Mouse (Mus musculus): Measurements from ENCODE around the gene Hscb. TPM values are rescaled to one million over a fixed set of nuclear protein-coding genes. Genes with fewer than 3 reads are reported as not detected.
A peak's percentile ranks its signal among the peaks of the same experiment; 100 is the strongest.
"Not testable (repeated sequence)": the region's sequence is repeated elsewhere in the genome, so short reads cannot be mapped to it uniquely, and the experiment has no call there.

Hscb gene
- polyA plus RNA-seq, 1 experiment from 2014 or later = 28.2 TPM

DNA sequence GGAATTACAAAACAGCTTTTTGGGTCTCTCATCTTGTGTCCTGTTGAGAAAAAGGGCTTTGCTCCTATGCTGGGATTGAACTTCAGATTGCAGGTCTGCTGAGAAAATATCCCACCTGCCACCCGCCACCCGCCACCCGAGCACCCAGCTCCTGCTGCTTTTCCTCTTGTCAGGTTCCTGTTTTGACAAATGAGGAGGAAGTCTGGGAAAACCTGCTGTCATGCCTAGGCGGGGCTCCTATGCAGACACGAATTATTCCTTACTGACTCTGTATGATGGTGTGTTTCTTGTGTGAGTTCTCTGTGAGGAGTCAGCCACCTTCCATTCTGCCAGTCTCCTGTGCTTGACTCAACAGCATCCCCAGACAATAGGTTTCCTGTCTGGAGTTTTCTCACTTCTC, 20.9 kb upstream of the Hscb start:
- H3K36me3 ChIP-seq = 0 out of 2 replicates have a peak, but pooled peaks cover 12% of the 10 kb centered on the region
- no peak overlapping the region for H3K4me2 ChIP-seq
- H3K27ac ChIP-seq = no peak overlapping the region
- 83% methylated on average over 5 of the region's 5 CpGs for WGBS
- no peak overlapping the region for H3K4me3 ChIP-seq (replicated peaks)
- no peaks in the 10 kb centered on the region for H3K9me3 ChIP-seq
- H3K9ac ChIP-seq = no peak overlapping the region
- no peaks in the 10 kb centered on the region for H3K27me3 ChIP-seq (replicated peaks)
- 0 out of 2 replicates have a peak, but pooled peaks cover 5% of the 10 kb centered on the region for H3K4me1 ChIP-seq
- no peak for ATAC-seq (ENCODE audit: insufficient read depth, low FRiP score, low read depth)

- 0 out of 2 replicates have a peak, but pooled peaks cover 5% of the 10 kb centered on the region for H3K4me1 ChIP-seq
- no peaks in the 10 kb centered on the region for H3K9me3 ChIP-seq
- peak overlapping the region; percentile 87 for H3K27ac ChIP-seq
- peak overlapping the region; percentile 22; the same call in 1 of the 2 replicates for H3K4me3 ChIP-seq (replicated peaks)
- H3K27me3 ChIP-seq (replicated peaks) = no peaks in the 10 kb centered on the region
- ATAC-seq (ENCODE audit: insufficient read depth, low FRiP score, low read depth) = peak; percentile 58; the same call in 1 of the 2 replicates
- WGBS = 18% methylated on average over 13 of the region's 13 CpGs
- peak overlapping the region; percentile 39 for H3K4me2 ChIP-seq
- 0 out of 2 replicates have a peak, but pooled peaks cover 12% of the 10 kb centered on the region for H3K36me3 ChIP-seq
- no peak overlapping the region for H3K9ac ChIP-seq
Observed at GRCm38 (mm10) chr5:110859013-110859650, 19.6 kb upstream of the Hscb start.

- no peaks in the 10 kb centered on the region for H3K27me3 ChIP-seq (replicated peaks)
- 53% methylated on average over 5 of the region's 5 CpGs for WGBS
- 0 out of 2 replicates have a peak, but pooled peaks cover 5% of the 10 kb centered on the region for H3K4me1 ChIP-seq
- peaks cover 12% of the 10 kb centered on the region; the same call in 1 of the 2 replicates for H3K36me3 ChIP-seq
- H3K4me3 ChIP-seq (replicated peaks) = no peak overlapping the region
- H3K27ac ChIP-seq = no peak overlapping the region
- no peaks in the 10 kb centered on the region for H3K9me3 ChIP-seq
- no peak overlapping the region for H3K9ac ChIP-seq
- no peak for ATAC-seq (ENCODE audit: insufficient read depth, low FRiP score, low read depth)
- H3K4me2 ChIP-seq = no peak overlapping the region
Observed at GRCm38 (mm10) chr5:110857091-110857490, 17.5 kb upstream of the Hscb start.

DNA sequence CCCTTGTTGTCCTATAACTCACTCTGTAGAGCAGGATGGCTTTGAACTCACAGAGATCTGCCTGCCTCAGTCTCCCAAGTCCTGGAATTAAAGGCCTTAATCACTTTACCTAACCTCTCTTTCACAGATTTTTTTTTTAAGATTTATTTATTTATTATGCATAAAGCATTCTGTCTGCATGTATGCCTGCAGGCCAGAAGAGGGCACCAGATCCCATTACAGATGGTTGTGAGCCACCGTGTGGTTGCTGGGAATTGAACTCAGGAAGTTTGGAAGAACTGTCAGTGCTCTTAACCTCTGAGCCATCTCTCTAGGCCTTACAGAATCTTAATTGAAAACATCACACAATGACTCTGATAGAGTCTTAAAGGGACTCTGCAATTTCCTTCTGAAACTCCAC, 13.4 kb upstream of the Hscb start:
- Histone ChIP-seq H3K9me3 (no peaks in the 10 kb centered on the region), H3K9ac (no peak overlapping the region), H3K36me3 (peaks cover 6% of the 10 kb centered on the region), H3K27ac (no peak overlapping the region), H3K4me2 (no peak overlapping the region), H3K27me3 (replicated peaks) (no peaks in the 10 kb centered on the region), H3K4me1 (no peaks in the 10 kb centered on the region), H3K4me3 (replicated peaks) (no peak overlapping the region)
- no peak for ATAC-seq (ENCODE audit: insufficient read depth, low FRiP score, low read depth)
- WGBS = 79% methylated on average over 1 of the region's 1 CpGs

DNA sequence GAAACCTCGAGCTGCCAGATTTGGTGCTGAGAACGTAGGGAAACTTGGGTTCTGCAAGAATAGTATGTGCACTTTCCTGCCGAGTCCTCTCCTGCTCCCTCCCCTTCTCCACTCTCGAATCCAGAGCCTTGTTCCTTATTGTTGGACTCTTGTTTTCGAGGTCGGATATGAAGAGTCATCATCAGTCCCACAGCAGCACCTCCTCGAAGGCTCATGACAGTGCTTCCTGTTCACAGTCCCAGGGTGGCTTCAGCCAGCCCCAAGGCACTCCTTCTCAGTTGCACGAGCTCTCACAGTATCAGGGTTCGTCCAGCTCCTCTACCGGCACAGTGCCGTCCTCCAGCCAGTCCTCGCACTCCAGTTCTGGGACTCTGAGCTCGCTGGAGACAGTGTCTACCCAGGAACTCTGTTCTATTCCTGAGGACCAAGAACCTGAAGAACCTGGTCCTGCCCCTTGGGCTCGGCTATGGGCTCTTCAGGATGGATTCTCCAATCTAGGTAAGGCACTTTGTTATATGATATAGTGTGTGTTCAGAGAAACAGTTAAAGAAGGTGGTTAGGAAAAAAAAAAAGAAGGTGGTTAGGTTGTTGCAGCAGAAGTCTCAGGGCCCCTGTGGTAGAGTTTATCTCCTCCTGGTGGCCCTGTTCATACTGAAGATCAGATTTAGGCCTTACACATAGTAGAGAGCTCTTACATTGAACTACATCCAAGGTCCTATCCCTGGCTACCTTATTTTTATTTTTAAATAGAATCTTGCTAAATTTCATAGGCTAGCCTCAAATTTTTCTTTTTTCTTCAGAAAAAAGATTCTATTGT, 1.7 kb upstream of the Hscb start:
- Histone ChIP-seq H3K27ac (no peak overlapping the region), H3K4me3 (replicated peaks) (peak overlapping the region; percentile 89; the same call in 1 of the 2 replicates), H3K27me3 (replicated peaks) (no peaks in the 10 kb centered on the region), H3K4me2 (0 out of 2 replicates have a peak overlapping the region, but pooled peaks have one; percentile 73), H3K9ac (no peak overlapping the region), H3K9me3 (no peaks in the 10 kb centered on the region), H3K4me1 (peaks cover 13% of the 10 kb centered on the region), H3K36me3 (peaks cover 19% of the 10 kb centered on the region)
- WGBS = 84% methylated on average over 14 of the region's 14 CpGs
- no peak for ATAC-seq (ENCODE audit: insufficient read depth, low FRiP score, low read depth)

- Histone ChIP-seq H3K36me3 (peaks cover 12% of the 10 kb centered on the region; the same call in 1 of the 2 replicates), H3K27ac (peak overlapping the region; percentile 90), H3K9ac (peak overlapping the region; percentile 45), H3K9me3 (no peaks in the 10 kb centered on the region), H3K4me2 (peak overlapping the region; percentile 73), H3K4me3 (replicated peaks) (peak overlapping the region; percentile 89), H3K4me1 (peaks cover 14% of the 10 kb centered on the region), H3K27me3 (replicated peaks) (no peaks in the 10 kb centered on the region)
- 7% methylated on average over 4 of the region's 4 CpGs for WGBS
- no peak for ATAC-seq (ENCODE audit: insufficient read depth, low FRiP score, low read depth)
Observed at GRCm38 (mm10) chr5:110840465-110840864, 888 bp upstream of the Hscb start.

DNA sequence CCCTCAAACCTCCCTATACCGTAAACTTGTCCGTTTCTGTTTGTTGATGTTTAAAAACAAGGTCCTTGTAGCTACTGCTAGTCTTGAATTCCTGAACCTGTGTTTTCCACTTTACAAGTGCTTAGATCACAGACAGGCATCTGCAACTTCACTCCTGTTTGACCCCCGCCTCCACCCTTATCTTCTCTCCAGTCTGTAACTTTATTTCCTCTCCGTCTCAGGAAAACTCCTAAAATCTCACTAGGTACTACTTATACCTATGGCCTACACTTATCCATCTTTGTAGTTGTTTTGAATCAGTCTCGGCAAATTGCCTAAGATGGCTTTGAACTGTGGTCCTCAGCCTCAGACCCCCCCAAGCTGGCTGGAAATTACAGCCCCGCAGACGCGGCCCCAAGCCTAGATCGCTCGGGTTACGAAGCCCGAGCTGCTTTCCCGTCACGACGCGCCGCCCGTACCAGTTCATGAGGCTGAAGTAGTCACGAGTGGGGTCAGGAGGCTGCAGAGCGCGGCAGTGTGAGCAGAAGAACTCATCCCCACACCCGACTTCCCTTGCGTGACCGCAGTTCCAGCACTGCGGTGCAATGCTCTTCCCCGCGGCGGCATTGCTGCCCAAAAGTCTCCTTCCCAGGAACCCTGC, 419 bp downstream of the Hscb start:
- Histone ChIP-seq H3K4me3 (replicated peaks) (peak overlapping the region; percentile 89), H3K4me2 (peak overlapping the region; percentile 87), H3K27me3 (replicated peaks) (no peaks in the 10 kb centered on the region), H3K36me3 (0 out of 2 replicates have a peak, but pooled peaks cover 6% of the 10 kb centered on the region), H3K9ac (peak overlapping the region; percentile 77), H3K9me3 (no peaks in the 10 kb centered on the region), H3K27ac (peak overlapping the region; percentile 83), H3K4me1 (peaks cover 14% of the 10 kb centered on the region)
- 5% methylated on average over 28 of the region's 28 CpGs for WGBS
- ATAC-seq (ENCODE audit: insufficient read depth, low FRiP score, low read depth) = no peak; the same call in 1 of the 2 replicates

- not testable (repeated sequence) for ATAC-seq (ENCODE audit: insufficient read depth, low FRiP score, low read depth); H3K27ac ChIP-seq; H3K4me2 ChIP-seq; H3K27me3 ChIP-seq (replicated peaks); H3K9me3 ChIP-seq; H3K36me3 ChIP-seq; H3K4me3 ChIP-seq (replicated peaks); H3K9ac ChIP-seq
- WGBS = 81% methylated on average over 5 of the region's 5 CpGs
- H3K4me1 ChIP-seq = peaks cover 14% of the 10 kb centered on the region
Observed at GRCm38 (mm10) chr5:110838016-110838415, 1.6 kb downstream of the Hscb start.

- Histone ChIP-seq H3K36me3 (no peaks in the 10 kb centered on the region), H3K4me3 (replicated peaks) (no peak overlapping the region), H3K4me1 (peaks cover 14% of the 10 kb centered on the region), H3K27ac (no peak overlapping the region), H3K9ac (no peak overlapping the region), H3K4me2 (no peak overlapping the region), H3K27me3 (replicated peaks) (no peaks in the 10 kb centered on the region), H3K9me3 (no peaks in the 10 kb centered on the region)
- 23% methylated on average over 3 of the region's 3 CpGs for WGBS
- ATAC-seq (ENCODE audit: insufficient read depth, low FRiP score, low read depth) = peak; percentile 56; the same call in 1 of the 2 replicates
Observed at GRCm38 (mm10) chr5:110835959-110836358, 3.6 kb downstream of the Hscb start.

- Histone ChIP-seq H3K9me3 (no peaks in the 10 kb centered on the region), H3K9ac (no peak overlapping the region), H3K27me3 (replicated peaks) (no peaks in the 10 kb centered on the region), H3K36me3 (no peaks in the 10 kb centered on the region; the same call in 1 of the 2 replicates), H3K4me2 (no peak overlapping the region), H3K4me3 (replicated peaks) (no peak overlapping the region), H3K4me1 (no peaks in the 10 kb centered on the region; the same call in 1 of the 2 replicates), H3K27ac (no peak overlapping the region)
- 89% methylated on average over 5 of the region's 5 CpGs for WGBS
- no peak for ATAC-seq (ENCODE audit: insufficient read depth, low FRiP score, low read depth)
Observed at GRCm38 (mm10) chr5:110831036-110831720, 8.4 kb downstream of the Hscb start.

GRCm38 (mm10) chr5:110827576-110827975, 12.0 kb downstream of the Hscb start:
- no peaks in the 10 kb centered on the region for H3K27me3 ChIP-seq (replicated peaks)

More at GRCm38 (mm10) chr5:110827576-110827975, 12.0 kb downstream of the Hscb start:
- Histone ChIP-seq H3K4me3 (replicated peaks) (no peak overlapping the region), H3K27ac (peak overlapping the region; percentile 59; the same call in 1 of the 2 replicates), H3K4me2 (no peak overlapping the region), H3K36me3 (no peaks in the 10 kb centered on the region; the same call in 1 of the 2 replicates), H3K9ac (no peak overlapping the region), H3K4me1 (no peaks in the 10 kb centered on the region), H3K9me3 (no peaks in the 10 kb centered on the region)
- no peak for ATAC-seq (ENCODE audit: insufficient read depth, low FRiP score, low read depth)
- WGBS = 71% methylated on average over 5 of the region's 5 CpGs
